Mouse (Mus musculus) bone marrow macrophage, adult 2 months (primary cell): ENCODE results near the gene Il13.

Source experiments
- CTCF ChIP-seq: IDR thresholded peaks from 2 replicates; pipeline ENCODE4 v1.5.1; 2012; ENCODE audit warnings: low read depth, mild to moderate bottlenecking, low read length, moderate library complexity
- POLR2A ChIP-seq: IDR thresholded peaks from 2 replicates; pipeline ENCODE4 v1.6.1; 2012; ENCODE audit warnings: mild to moderate bottlenecking, low read depth, low read length, borderline replicate concordance

GRCm38 (mm10) chr11:53637046-53637802, 2.7 kb upstream of the Il13 start:
- TF ChIP-seq CTCF (no peak), POLR2A (no peak)
